Mouse (Mus musculus): ENCODE results near the gene Hcfc2.

The Hcfc2 gene

DNA sequence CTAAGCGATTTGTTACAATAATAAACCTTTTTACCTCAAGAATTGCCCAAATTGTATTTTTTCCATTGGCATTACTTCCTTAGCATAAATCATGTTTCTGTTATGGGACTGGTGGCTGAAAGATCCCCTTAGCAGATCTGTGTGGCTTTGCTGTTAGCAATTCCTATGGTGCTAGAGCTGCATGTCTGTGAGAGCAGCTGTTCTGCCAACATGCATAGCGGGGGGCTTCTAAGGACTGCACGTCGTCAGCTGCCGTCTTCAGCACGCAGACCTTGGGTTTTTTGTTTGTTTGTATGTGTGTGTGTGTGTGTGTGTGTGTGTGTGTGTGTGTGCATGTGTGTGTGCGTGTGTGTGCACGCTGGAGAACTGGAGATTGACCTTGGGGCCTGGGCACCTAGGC is 45.4 kb downstream of the Hcfc2 start:
- DNase-seq (ENCODE audit: low spot score): no peak

DNA sequence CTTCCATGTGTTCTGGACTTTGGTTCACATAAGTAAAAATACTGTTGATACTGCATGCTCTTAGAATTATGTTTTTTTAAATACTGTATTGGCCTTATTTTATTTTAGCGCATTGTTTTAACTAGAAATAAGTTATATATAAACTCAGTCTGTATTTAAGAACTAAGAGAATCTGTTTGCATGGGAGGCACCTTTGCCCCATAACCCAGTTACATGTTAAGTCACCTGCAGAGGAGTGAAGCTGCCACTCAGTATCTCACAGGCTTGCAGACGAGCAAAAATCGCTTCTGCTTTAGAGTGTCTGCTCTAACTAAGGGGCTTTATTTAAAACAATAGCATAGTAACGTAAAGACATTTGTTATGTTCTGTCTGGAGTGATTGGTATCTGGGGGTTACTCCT is 45.9 kb downstream of the Hcfc2 start:
- no peak for DNase-seq (ENCODE audit: low spot score)

DNA sequence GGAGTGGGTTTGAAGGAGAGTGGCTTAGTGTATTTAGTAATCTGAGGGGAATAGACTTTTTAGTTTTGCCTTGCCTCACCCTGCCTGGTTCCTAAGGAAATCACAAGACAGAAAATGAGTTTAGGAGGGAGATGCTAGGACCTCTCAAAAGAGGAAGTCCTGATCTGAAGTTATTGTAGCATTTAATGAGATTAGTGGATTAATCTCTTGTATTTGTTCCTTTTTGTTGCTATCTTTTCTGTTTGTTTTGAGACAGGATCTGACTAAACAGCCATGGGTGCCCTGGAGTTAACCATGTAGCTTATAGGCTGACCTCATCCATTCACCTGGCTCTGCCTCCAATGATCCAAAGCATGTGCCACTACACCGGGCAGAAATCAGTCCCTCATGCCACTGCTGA is 46.6 kb downstream of the Hcfc2 start:
- DNase-seq (ENCODE audit: low spot score): no peak

DNA sequence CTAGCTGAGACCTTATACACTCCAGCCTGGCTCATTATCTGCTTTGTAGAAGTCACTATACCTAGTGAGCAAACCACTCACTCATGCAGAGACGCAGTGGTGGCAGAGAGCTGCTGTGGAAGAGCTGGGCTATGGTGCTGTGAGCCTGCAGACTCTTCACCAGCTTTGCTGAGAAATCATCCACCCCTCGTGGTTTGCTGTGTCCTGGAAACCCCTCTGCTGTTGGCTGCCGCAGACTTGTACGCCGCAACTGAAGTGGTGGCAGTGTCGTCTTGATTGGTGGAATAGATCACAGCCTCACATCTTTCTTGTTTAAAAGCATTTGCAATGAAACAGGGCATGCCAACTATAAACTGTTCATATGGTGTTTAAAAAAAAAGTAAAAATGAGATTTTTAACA is 48.3 kb downstream of the Hcfc2 start:
- no peak for DNase-seq (ENCODE audit: low spot score)

DNA sequence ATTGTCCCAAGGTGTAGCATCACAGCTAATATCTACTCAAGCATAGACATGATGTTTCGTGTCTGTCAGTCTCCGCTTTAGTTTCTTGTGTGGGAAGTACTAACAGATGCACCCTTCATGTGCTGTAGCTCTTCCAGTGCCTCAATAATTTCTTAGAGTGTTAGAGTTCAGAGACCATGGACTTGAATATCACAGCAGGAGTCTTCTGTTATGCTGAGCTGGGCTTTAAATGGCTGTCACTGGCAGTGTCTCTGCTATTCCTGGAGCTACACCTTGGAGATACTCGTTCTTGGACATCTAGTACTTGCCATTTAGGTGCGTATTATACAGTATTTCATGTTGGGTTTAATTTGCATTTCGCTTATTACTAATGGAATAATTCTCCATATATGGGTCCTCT is 49.3 kb downstream of the Hcfc2 start:
- no peak for DNase-seq (ENCODE audit: low spot score)

DNA sequence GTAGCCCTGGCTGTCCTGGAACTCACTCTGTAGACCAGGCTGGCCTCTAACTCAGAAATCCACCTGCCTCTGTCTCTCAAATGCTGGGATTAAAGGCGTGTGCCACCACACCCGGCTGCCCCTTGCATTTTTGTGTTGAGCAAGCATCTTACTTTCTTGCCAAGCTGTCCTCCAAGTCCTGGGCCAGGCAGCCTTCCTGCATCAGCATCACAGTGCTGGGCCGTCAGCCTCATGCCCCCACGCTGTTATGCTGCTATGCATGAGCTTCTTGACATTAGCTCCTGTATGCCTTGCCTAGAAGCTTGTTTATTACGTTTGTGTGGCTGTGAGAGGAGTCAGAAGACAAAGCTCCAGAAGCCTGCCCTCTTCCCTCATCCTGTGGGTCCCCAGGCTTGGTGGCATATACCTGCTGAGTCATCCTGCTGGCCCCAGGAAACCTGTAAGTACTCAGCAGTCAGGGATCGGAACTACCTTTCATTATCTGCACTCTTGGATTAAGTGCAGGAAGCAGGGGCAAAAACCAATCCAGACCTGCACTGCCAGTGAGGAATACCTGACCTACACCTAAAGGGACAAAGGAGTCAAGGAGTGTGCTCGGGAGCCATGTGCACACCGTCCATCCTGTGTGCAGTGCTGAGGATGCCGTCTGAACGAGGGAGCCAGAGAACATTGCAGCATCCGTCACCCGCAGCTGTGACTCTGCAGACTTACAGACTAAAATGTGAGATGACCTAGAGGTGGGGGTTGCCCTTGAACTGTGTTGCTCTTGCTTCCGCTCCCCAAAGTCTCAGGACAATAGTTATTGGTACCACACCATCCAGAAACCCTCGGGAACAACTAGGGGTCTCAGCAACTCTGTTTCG is 51.3 kb downstream of the Hcfc2 start:
- no peak for DNase-seq (ENCODE audit: low spot score)

DNA sequence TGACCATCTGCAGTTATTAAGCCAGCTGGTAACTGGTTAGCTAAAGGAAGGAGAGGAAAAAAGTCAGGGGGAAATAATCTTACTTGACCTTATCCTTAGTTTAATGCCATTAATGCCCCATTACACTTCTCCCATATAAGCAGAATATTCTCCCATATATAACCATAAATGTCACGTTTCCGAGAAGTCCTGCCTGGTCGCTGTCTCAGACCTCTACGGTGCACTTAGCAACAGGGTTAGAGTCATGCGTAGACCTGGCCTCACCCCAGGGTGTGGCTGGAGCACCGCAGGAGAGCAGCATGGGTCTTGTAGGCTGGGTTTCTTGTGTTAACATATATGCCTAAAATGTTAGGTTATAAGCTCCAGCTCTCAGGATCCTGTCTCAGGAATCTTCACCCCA is 54.8 kb downstream of the Hcfc2 start:
- DNase-seq (ENCODE audit: low spot score): no peak

DNA sequence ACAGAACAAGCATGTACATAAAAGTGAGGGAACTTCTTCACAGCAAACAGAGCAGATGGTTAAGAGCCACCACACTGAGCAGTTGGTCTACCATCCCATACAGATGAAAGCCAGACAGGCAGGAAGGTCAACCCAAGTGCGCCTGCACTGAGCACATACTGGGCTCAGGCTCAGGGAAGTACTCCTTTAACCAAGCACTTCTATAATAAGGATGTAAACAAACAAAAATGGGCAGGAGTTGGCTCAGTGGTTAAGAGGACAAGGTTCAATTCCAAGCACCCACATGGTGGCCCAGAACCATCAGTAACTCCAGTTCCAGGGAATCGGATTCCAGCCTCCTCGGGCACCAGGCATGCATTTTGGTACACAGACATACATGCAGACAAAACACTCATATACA is 57.0 kb downstream of the Hcfc2 start:
- no peak for DNase-seq (ENCODE audit: low spot score)

DNA sequence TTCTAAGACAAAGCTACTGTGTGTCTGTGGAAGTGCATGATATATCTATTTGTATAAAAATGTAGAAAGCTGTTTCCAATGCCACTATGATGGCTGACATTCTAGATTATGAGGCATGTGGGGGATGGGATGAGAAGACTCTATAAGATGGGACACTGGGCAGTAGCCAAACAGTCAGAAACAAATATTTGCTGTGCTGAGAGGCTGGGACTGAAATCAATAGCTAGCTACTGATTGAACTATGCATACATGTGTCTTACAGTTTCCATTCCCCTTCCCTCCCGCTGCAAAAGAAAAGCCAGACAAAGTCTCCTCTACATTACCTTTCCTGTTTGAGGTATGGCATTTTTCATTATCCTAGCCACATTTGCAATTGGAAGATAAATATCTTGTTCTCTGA is 58.7 kb downstream of the Hcfc2 start:
- DNase-seq (ENCODE audit: low spot score): no peak

DNA sequence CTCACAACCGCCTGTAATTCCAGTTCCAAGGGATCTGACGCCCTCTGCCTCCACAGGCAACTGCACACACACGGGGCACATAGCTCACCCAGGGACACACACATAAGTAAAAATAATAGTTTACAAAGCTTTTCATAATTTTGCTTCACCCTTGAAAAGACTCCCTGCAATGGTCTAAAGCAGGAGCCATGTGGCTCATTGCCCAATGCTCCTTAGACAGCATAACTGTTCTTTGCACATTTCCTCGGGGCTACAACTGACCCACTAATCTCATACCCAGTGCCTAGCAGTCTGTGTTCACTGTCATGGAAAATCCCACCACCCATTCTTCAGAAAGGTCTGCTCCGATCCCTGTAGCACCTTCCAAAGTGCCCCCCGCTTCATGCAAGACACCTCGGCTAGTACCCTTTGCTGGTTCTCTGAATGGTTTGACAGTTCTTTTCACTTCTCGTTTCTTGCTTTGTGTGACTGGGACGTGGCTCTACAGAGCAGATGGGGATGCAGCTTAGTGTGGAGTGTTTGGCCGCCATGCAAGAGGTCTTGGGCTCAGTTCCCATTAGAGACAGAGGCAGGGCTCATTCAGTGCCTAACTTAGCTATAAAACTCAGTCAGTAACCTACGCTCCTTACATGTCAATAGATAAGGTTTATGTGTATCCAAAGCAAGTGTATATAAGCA is 59.4 kb downstream of the Hcfc2 start:
- no peak for DNase-seq (ENCODE audit: low spot score)

DNA sequence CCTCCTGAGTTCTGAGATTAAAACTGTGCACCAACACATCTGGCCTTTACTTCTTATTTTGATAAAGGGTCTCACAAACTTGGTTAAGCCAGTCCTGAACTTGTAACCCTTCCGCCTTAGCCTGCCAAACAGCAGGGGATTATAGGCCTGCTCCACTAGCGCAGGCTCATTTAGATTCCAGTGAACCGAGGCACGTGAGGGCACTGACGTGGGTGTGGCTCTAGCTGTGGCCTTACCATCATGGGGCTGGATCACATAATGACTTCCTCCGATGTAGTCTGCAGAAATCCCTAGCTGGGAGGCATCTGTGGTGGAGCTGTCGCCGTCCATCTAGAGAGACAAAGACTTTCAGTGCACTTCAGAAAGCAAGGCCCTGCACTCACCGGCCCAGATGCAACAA is 60.5 kb downstream of the Hcfc2 start:
- DNase-seq (ENCODE audit: low spot score): no peak

DNA sequence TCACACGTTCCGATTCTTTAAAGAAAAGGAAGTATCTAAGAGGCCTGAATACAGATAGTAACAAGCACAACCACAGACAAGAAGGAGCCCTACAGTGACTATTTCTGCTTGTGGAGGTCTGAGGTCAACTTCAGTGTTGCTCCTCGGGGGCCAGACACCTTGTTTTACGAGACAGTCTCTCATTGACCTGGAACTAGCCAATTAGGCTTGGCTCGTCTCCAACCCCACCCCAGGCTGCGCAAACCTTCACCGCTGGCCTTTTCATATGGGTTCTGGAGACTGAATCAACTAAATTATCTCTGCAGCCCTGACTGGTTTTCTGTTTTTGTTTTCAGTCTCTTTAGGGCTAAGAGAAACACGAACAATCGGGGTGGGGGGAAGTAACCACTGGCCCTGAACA is 61.4 kb downstream of the Hcfc2 start:
- DNase-seq (ENCODE audit: low spot score): no peak

DNA sequence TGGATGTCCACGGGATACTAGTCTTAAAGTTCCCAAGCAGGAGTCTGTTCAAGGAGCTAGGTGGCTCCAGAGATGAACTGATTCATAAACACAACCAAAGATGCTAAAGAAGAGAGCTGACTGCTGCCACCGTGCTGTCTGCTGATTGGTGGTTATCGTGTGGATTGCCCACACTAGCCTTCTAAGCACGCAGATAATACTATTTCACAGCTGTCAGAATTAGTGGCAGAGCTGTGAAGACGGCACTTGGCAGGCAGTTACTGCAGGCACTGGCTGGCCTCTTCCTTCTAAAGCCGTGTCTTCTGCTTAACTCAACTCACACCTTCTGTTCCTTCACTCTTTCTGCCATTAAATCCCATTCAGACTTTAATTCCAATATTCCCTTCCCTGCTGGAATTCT is 62.4 kb downstream of the Hcfc2 start:
- DNase-seq (ENCODE audit: low spot score): no peak

DNA sequence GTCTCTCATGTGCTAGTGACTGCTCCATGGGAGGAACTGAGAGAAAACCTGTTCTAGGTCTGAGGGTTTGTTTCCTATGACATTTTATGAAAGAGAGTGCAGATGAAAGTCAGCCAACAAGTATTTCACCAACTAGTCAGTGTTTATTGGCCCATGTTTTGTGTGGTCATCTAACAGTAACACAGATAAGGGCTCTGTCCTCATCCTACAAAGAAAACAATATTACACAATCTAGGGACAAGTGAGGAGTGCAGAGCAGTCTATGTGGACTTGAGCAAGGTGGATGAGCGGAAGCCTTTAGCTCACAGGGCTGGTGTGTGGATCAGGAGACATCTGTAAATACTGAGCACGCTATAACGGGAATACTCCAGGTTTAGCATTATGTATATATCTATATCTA is 62.9 kb downstream of the Hcfc2 start:
- DNase-seq (ENCODE audit: low spot score): no peak

DNA sequence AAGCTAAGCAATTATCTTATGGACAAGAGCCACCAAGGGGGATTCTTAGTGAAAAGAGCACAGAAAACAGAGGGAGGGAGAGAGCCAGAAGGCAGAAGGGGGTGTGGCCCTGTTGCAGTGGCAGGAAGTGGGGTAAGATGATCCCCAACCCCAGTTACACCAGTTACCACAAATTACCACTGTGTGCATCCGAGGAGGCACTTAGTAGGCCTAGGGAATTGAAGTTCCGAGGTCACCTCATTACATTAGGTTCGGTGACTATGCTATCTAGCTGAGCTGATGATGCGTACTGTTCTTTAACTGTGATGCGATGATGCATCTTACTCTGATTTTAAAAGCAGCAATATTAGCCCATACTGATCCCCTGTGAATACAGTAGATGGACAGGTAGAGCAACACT is 63.7 kb downstream of the Hcfc2 start:
- DNase-seq (ENCODE audit: low spot score): no peak

DNA sequence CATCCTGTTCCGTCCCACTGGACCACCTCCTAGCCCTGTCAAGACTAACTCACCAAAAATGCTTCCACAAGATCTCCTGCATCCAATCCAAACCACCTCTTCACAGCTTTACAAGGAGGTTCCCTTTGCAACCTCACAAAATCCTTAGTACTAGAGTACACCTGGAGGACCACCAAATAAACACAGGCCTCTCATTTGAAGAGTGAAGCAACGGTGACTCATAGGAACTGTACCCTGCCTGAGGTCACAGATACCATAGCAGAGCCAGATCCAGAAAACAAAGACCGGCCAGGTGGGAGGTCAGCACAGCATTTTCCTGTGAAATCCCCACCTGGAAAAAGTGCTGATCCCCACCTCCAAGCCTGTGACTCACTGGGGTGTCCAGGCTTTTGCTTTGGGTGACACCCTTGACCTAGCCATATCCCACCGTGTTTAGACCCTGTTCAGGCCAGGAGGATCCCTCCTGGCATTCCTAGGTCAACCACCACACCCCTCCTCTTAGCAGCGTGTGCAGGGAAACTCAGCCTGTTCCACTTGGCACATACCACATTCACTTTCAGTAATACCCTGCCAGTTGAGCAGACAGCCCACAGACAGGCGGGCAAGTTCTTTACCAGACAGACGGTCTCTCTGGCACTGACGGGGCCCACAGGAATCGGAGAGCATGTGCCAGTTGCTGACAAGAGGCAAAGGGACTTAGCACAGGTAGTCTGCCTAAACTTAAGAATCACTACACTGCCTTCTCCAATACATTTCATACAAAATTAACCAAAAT is 65.3 kb downstream of the Hcfc2 start:
- DNase-seq (ENCODE audit: low spot score): no peak

DNA sequence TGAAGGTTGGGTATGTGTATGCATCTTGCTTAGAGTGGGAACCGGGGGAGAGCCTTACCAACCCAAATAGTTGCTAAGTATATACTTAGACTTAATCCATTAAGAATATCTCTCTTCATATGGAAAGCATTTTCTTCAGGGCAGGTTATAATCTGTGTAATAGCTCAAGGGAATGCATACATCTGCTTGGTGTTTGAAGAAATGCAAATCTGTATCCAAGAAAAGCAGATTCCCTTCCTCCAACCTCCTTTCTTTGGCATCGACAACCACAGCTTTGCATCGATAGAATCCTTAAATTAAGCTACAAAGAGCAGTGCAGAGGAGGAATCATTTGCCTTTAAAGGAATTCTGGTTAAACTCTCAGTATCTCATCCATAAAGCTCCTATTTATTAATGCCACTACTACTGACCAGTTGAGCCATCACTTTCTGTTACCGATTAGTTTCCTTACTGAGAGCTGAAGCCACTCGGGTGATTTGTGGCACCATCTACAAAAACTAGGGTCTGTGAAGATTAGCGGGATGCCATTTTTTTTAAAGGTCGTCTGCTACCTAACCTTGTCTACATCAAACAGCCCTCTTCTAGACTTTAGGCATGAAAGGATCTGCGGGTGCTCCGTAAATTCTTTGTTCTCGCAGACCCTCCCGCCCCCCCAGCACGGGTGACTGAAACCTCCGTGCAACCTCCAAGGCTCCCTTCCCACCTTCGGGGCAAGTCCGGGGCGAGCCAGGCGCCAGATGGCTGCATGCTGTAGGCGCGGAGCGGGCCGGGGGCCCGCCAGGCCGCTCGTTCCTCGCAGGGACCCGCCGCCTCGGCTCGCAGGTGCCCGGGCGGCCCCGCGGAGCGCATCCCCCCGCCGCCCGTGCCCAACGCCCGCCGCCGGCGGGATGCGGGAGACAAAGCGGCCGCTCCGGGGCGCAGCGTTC is 67.1 kb downstream of the Hcfc2 start:
- no peak for DNase-seq (ENCODE audit: low spot score)

DNA sequence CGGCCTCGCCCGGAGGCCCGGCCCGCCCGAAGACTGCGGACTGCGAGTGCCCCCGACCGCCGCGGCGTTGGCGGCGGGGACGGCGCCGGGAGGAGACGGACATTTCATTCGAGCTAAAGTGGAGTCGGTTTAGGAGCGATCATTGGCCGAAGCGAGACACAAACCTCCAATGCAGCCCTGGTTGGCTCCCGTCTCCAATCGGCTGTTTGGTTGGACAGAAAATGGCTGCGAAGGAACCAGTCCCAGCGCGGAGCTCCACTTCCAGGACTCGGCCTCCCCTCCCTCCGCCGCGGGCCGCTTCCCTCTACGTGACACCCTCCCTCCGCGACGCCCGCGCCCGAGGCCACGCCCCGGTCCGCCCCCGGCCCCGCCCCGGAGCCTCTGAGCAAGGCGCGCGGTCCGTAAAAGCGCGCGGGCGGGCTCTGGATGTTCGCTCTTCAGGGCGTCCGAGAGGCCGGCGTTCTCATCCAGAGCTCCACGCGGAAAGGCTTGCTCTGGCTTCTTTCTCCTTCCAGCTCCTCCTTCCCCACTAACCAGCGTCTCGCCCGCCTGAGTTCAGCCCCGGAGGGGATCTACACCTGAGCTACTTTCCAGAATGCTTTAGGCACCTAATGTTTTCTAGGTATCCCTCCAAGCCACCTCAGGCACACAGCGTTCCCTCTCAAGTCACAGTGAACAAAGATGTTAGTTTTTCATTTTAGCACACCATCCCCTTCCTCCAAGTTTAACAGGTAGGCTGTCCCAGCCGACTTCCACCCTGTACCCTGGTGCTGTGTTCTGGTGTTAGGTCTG is 68.1 kb downstream of the Hcfc2 start, which contains the start of gene Nfyb:
Nfyb (minus strand) TSS at position 305 of the 792 bp plus-strand sequence.
- DNase-seq (ENCODE audit: low spot score): peak; percentile 91

DNA sequence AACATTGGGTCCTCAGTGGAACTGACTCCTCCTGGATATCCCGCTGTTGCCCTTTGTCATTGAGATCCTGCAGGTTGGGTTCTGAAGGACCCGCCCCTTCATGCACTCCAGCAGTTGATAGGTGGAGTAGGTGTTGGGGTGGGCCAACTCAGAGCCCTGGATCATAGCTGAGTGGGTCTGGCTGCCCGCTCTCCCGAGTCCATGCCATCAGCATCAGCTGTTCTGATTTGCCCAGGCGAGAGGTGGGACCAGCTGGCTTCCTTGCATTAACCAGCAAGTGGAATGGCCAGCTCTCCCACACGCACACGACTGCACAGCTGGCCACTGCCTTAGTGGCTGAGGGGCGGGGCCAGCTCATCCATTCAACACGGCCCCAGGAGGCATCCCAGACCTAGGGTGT is 72.9 kb downstream of the Hcfc2 start:
- no peak for DNase-seq (ENCODE audit: low spot score)

DNA sequence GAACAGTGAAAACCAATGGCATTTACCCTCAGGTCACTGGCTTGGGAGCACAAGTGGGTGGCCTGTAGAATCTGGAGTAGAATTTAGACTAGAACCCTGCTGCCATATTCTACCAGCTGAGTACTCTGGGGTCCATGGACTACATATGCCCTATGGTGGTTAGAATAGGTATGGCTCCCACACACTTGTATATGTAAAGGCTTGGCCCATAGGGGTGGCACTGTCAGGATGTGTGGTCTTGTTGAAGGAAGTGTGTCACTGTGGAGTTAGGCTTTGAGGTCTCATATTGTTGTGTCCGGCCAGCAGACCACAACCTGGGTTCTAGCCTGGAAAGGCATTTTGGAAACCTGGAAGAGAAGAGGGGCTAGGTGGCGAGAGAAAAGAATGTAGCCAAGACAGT is 74.8 kb downstream of the Hcfc2 start:
- DNase-seq (ENCODE audit: low spot score): no peak

DNA sequence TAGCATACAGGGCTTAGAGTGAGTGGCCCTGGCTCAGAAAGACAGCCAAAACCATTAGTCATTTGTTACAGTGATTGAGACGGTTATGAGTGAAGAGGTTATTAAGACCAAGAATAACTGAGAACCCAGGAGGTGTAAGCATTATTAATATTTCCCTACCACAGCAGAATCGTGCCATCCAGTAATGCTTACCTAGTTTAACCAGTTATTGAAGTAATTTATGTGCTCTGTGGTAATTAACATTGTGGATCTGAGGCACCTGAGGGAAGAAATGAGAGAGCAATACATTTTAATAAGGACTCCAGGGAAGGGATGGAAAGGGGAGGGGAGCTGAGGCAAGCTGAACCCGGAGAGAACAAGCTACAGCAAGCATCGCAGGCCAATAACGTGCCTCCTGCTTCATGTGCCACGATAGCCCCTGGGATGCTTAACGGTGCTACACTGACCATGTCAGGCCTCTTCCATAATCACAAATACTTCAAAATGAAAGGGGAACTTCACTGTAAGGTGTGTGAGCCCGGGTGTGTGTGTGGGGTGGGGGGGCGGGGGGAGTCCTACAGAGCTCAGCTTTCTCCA is 75.7 kb downstream of the Hcfc2 start:
- DNase-seq (ENCODE audit: low spot score): no peak
